Mouse (Mus musculus): Measurements from ENCODE around the gene Atp6v0a4. TPM values are rescaled to one million over a fixed set of nuclear protein-coding genes. Genes with fewer than 3 reads are reported as not detected.

Atp6v0a4 gene
- 1 to 10 TPM; 1.7 to 2.1 TPM for total RNA-seq (2021)

DNA sequence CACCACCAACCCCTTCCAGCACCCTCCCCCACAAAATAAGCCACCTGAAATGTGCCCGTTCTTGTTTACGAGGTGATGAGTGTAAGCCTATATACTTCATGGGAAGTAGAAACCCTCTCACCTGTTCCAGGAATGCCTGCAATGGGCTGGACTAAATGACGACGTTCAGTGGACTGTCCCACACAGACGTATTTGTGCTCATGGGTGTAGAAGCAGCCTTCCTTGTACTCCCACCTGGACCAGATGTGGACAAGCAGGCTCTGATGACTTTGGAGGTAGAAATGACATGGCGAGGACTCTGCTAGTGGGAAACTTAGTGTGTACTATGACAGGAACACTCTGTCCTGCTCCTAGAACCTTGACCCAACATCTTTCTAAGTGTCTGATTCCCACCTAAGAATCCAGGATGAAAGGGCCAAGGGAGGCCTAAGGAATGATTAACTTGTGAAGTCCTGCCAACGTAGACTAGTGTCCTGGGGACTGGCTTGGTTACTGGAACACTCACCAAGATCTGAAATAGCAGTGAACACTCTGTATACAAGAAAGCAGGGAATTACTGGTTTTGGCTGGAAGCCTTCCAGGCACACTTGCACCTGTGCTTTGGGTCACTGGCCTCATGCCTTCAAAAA lies at the start of gene Atp6v0a4:
Atp6v0a4 (minus strand) TSS at position 380 of the 629 bp plus-strand sequence.
- no peak for DNase-seq (ENCODE audit: extremely low spot score in 1 of 2, low spot score in 1 of 2)

GRCm38 (mm10) chr6:38165385-38165784 lies 41.0 kb upstream of the Atp6v0a4 start:
- no peak for DNase-seq (ENCODE audit: extremely low spot score in 1 of 2, low spot score in 1 of 2)

GRCm38 (mm10) chr6:38164705-38165104 lies 40.3 kb upstream of the Atp6v0a4 start:
- DNase-seq (ENCODE audit: extremely low spot score in 1 of 2, low spot score in 1 of 2) = no peak

- no peak for DNase-seq (ENCODE audit: extremely low spot score in 1 of 2, low spot score in 1 of 2)
Measured at GRCm38 (mm10) chr6:38162825-38163504, 38.6 kb upstream of the Atp6v0a4 start.

DNA sequence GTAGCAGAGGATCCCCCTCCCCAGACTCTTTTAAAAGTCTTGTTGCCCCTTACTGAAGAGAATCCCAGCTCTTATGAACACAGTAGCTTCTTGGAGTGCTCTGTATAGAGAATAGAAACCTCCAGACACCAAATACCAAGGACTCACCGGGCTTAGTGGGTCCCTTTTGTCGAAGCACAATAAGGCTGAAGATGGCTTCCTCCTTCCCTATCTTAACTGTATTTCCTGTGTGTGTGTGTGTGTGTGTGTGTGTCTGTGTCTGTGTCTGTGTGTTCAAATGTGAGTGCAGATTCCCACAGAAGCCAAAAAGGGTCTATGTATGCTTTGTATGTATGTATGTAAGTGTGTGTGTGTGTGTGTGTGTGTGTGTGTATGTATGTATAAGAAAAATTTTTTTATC lies 36.2 kb upstream of the Atp6v0a4 start:
- DNase-seq (ENCODE audit: extremely low spot score in 1 of 2, low spot score in 1 of 2) = no peak

GRCm38 (mm10) chr6:38160102-38160501 lies 35.7 kb upstream of the Atp6v0a4 start:
- peak; percentile 75 to 97 for DNase-seq (ENCODE audit: extremely low spot score in 1 of 2, low spot score in 1 of 2)

- DNase-seq (ENCODE audit: extremely low spot score in 1 of 2, low spot score in 1 of 2) = no peak
Measured at GRCm38 (mm10) chr6:38159576-38159975, 35.2 kb upstream of the Atp6v0a4 start.

DNA sequence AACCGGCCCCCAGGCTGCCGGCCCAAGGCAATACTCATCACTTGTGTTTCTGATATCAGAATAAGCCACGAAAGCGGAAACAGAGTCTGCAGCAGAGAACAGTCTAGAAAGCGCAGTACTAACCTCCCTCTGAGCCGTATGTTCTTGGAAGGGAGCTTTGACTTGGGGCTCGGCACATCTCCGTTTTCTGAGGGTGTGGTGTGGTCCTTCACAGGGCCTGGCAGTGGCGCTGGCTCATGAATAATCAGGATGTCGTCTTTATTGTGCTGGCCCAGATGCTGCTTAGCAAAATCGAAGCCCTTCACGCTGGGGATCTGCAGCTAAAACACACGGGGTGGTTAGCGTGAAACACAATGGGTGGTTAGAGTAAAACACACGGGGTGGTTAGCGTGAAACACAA lies 33.5 kb upstream of the Atp6v0a4 start:
- DNase-seq (ENCODE audit: extremely low spot score in 1 of 2, low spot score in 1 of 2) = no peak

- DNase-seq (ENCODE audit: extremely low spot score in 1 of 2, low spot score in 1 of 2) = no peak
Measured at GRCm38 (mm10) chr6:38156204-38156603, 31.8 kb upstream of the Atp6v0a4 start.

DNA sequence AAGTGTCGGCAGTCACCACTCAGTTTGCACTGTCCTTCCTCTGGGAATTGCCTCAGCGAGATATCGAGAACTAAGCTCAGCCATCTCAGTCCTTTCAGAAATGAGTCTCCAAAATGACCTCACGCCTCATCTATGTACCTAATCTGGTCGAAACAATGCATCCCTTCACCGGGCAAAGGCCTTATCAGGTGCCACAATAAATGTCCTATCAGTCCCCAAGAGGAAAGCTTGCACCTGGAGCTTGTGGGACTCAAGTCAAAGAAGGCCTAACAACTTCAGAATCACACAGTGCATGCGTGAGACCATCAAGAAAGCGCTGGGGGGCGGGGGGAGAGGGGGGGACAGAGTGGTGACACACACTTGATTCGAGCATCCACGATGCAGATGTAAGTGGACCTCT lies 27.9 kb upstream of the Atp6v0a4 start:
- DNase-seq (ENCODE audit: extremely low spot score in 1 of 2, low spot score in 1 of 2) = no peak

DNA sequence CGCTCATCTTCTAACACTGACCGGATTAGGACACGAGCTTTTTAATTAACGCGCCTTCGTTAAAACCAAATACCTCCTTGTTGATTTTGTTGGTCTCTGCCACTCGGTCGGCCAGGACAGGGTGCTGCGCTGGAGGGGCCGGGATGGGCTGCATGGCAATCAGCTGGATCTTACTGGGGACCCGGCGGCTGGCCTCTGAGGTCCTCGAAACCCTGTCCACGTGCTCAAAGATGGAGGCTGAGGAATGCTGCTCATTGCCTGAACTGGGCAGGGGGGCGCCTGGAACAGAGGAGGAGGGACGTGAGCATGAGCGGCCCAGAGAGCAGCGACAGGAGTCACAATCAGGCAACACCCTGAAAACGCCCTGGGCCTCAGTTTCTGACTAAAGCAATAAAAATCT lies 25.1 kb upstream of the Atp6v0a4 start:
- DNase-seq (ENCODE audit: extremely low spot score in 1 of 2, low spot score in 1 of 2) = no peak

DNA sequence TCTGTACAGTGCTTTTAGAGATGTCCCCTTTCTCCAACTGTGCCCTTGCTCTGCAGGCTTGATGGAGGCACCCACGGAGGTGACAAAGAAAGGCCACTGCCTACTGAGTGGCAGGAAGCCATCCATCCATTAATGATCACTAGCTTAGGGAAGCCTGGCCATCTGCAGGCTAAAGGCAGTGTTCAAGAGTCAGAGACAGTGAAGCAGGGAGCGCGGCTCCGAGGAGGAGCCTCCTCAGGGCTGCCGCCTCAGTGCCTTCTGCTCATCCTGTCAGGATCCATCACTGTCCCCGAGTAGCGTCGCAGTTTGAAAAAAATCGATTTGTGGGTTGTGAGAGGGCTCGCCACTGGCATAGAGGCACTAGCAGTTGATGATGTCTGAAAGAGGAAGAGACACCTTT lies 24.2 kb upstream of the Atp6v0a4 start:
- no peak for DNase-seq (ENCODE audit: extremely low spot score in 1 of 2, low spot score in 1 of 2)

- DNase-seq (ENCODE audit: extremely low spot score in 1 of 2, low spot score in 1 of 2) = no peak
Measured at GRCm38 (mm10) chr6:38147301-38147700, 22.9 kb upstream of the Atp6v0a4 start.

GRCm38 (mm10) chr6:38145463-38146065 lies 21.2 kb upstream of the Atp6v0a4 start:
- DNase-seq (ENCODE audit: extremely low spot score in 1 of 2, low spot score in 1 of 2) = peak in 1 of 2 experiments; percentile 39

- no peak for DNase-seq (ENCODE audit: extremely low spot score in 1 of 2, low spot score in 1 of 2)
Measured at GRCm38 (mm10) chr6:38144161-38144998, 20.0 kb upstream of the Atp6v0a4 start.

DNA sequence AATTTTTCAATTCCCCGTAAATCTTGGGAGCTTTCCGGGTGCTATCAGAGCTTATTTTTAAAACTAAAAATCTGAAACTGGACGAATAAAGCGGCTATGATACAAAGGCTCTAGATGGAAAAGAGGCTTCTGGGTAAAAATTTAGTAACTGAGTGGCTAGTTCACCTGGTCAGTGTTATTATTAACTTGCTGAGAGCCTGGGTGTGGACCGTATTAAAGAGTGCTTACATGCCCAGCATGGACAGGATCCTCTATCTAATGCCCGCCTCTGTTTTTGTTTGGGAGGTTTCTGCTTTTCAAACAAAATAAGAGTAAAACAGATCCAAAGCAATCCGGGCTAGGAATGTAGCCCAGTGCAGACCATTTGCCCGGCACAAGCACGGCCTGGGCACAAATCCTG lies 16.0 kb upstream of the Atp6v0a4 start:
- no peak for DNase-seq (ENCODE audit: extremely low spot score in 1 of 2, low spot score in 1 of 2)

- no peak for DNase-seq (ENCODE audit: extremely low spot score in 1 of 2, low spot score in 1 of 2)
Measured at GRCm38 (mm10) chr6:38139086-38139485, 14.7 kb upstream of the Atp6v0a4 start.

DNA sequence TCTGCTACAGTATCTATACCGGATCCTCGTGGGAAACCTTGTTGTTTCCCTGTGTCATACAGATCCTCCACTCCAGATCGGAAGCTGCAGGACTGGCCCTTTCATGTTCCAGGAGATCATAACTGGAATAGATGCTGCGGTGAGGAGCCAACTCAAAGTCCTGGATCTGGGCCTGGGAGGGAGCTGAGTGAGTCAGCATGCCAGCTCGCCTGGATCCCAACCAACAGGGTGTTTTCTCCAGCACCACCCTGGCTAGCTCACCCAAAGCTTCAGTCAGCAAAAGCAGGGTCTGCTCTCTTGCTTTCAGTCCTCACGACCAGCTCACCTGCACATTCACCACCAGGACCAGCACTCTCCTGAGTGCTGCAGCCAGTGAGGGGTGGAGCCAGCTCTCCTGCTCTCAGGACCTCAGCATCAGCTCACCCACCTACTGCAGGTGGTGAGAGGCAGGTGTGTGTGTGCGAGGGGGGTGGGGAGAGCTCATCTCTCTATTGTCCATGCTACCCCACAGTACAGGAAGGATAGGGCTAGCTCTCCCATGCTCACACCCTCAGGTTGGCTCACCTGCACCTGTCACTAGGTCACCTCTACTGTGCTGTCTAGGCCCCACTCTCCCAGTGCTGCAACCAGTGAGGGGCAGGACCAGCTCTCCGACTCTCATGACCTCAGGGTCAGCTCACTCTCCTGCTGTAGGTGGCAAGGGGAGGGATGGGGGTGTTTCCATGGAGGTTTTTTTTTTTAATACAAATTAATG lies 10.6 kb upstream of the Atp6v0a4 start:
- peak; percentile 40 to 61 for DNase-seq (ENCODE audit: extremely low spot score in 1 of 2, low spot score in 1 of 2)

DNA sequence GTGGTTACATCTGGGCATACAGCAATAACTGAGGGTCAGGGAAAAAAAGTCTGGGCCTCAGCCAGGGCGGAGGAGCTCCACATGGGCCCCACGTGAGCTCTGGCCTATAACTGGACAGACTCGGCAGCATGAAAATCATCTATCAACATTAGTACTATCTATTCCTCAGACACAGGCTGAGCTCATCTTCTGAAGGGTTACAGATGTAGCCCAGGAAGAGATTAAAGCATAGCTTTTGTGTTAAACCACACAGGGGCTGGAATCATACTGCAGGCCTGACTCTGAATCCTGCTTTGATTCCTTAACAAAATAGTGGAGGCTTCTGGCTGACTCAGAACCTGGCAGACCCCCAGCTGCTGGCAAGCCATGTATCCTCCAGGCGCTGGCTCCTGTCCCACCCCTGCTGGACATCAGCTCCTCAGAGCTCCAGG lies 7.4 kb upstream of the Atp6v0a4 start:
- no peak for DNase-seq (ENCODE audit: extremely low spot score in 1 of 2, low spot score in 1 of 2)

GRCm38 (mm10) chr6:38129883-38130282 lies 5.5 kb upstream of the Atp6v0a4 start:
- DNase-seq (ENCODE audit: extremely low spot score in 1 of 2, low spot score in 1 of 2) = no peak

Data from layer of hippocampus, postnatal 25 days (tissue).